Mouse (Mus musculus): Measurements from ENCODE around the gene Ckm. TPM values are rescaled to one million over a fixed set of nuclear protein-coding genes. Genes with fewer than 3 reads are reported as not detected.

Gene Ckm
- total and polyA plus RNA-seq, 3 experiments, result not detected

- no peak for TF ChIP-seq SMC3 (IDR thresholded peaks at IDR 0.05; ENCODE audit: low read depth, low read length)
Observed at GRCm38 (mm10) chr7:19441448-19442091, 37.0 kb downstream of the Ckm start (continued).

- peak; percentile 72 for DNase-seq (ENCODE audit: low read depth, low spot score)
- no peaks in the 10 kb centered on the region for H3K79me2 ChIP-seq (ENCODE audit: control insufficient read depth, insufficient read depth, low read length, poor library complexity)
- no peaks in the 10 kb centered on the region for H3K27me3 ChIP-seq (ENCODE audit: control insufficient read depth in 1 of 2, insufficient read depth in 2 of 2, low read length in 2 of 2)
- TF ChIP-seq ZC3H11A (IDR thresholded peaks at IDR 0.05; ENCODE audit: low read depth, low read length), result peak; percentile 48
- TF ChIP-seq RAD21 (IDR thresholded peaks at IDR 0.05; ENCODE audit: low read depth, low read length), result peak; percentile 73
- TF ChIP-seq SMC3 (IDR thresholded peaks at IDR 0.05; ENCODE audit: low read depth, low read length), result peak; percentile 65
- TF ChIP-seq CTCF (IDR thresholded peaks at IDR 0.05 in 2 of 3, conservative IDR thresholded peaks at IDR 0.05 in 1 of 3; ENCODE audit: control insufficient read depth in 1 of 3, insufficient read depth in 1 of 3, low read depth in 2 of 3, low read length in 3 of 3, poor library complexity in 1 of 3, severe bottlenecking in 1 of 3), result peak; percentile 77 to 97 (median 89)
- 0 out of 2 replicates have a peak, but pooled peaks have one; percentile 16 for TF ChIP-seq JUND (IDR thresholded peaks at IDR 0.05; ENCODE audit: low read depth, low read length)
- TF ChIP-seq TAL1 (IDR thresholded peaks at IDR 0.05; ENCODE audit: low read length), result no peak
- no peak for TF ChIP-seq BHLHE40 (IDR thresholded peaks at IDR 0.05; ENCODE audit: borderline replicate concordance, low read depth, low read length)
- no peaks in the 10 kb centered on the region for H3K9me3 ChIP-seq (replicated peaks; ENCODE audit: insufficient read depth, low read length)
- no peak overlapping the region for H3K27ac ChIP-seq (ENCODE audit: control insufficient read depth, low read depth, low read length)
- H3K36me3 ChIP-seq (ENCODE audit: control insufficient read depth in 1 of 2, insufficient read depth in 2 of 2, low read length in 2 of 2), result peaks cover 0 to 13% of the 10 kb centered on the region in 2 experiments; a peak in 2 of 4 replicates
- H3K9ac ChIP-seq (ENCODE audit: control insufficient read depth, low read depth, low read length, poor library complexity, severe bottlenecking), result no peak overlapping the region
- peaks cover 2 to 11% of the 10 kb centered on the region in 2 experiments for H3K4me1 ChIP-seq (ENCODE audit: control insufficient read depth in 1 of 2, insufficient read depth in 2 of 2, low read length in 2 of 2)
- H3K4me3 ChIP-seq (ENCODE audit: control insufficient read depth in 1 of 2, insufficient read depth in 1 of 2, low read depth in 2 of 2, low read length in 2 of 2), result no peak overlapping the region
Observed at GRCm38 (mm10) chr7:19443344-19443743, 38.8 kb downstream of the Ckm start.

GRCm38 (mm10) chr7:19444801-19445200, 40.2 kb downstream of the Ckm start:
- peaks cover 0 to 13% of the 10 kb centered on the region in 2 experiments; a peak in 2 of 4 replicates for H3K36me3 ChIP-seq (ENCODE audit: control insufficient read depth in 1 of 2, insufficient read depth in 2 of 2, low read length in 2 of 2)
- H3K27me3 ChIP-seq (ENCODE audit: control insufficient read depth in 1 of 2, insufficient read depth in 2 of 2, low read length in 2 of 2), result no peaks in the 10 kb centered on the region
- no peaks in the 10 kb centered on the region for H3K9me3 ChIP-seq (replicated peaks; ENCODE audit: insufficient read depth, low read length)
- no peak overlapping the region for H3K9ac ChIP-seq (ENCODE audit: control insufficient read depth, low read depth, low read length, poor library complexity, severe bottlenecking)
- no peak for TF ChIP-seq USF2 (IDR thresholded peaks at IDR 0.05; ENCODE audit: borderline replicate concordance in 1 of 2, insufficient read depth in 1 of 2, low read depth in 1 of 2, low read length in 2 of 2)
- TF ChIP-seq ZMIZ1 (IDR thresholded peaks at IDR 0.05; ENCODE audit: low read depth, low read length), result no peak
- no peak for TF ChIP-seq MYC (IDR thresholded peaks at IDR 0.05; ENCODE audit: low read depth, low read length)
- TF ChIP-seq SIN3A (IDR thresholded peaks at IDR 0.05; ENCODE audit: low read length), result no peak
- TF ChIP-seq ZKSCAN1 (IDR thresholded peaks at IDR 0.05; ENCODE audit: low read depth, low read length), result no peak
- no peak for TF ChIP-seq MAZ (IDR thresholded peaks at IDR 0.05; ENCODE audit: low read depth, low read length)
- TF ChIP-seq NRF1 (IDR thresholded peaks at IDR 0.05; ENCODE audit: insufficient read depth, low read depth, low read length, poor library complexity, severe bottlenecking), result no peak
- no peak for TF ChIP-seq NELFE (IDR thresholded peaks at IDR 0.05; ENCODE audit: low read depth, low read length)
- no peak for TF ChIP-seq MEF2A (IDR thresholded peaks at IDR 0.05; ENCODE audit: extremely low read depth, insufficient replicate concordance, low read depth, low read length, poor library complexity, severe bottlenecking)
- no peak for TF ChIP-seq SMC3 (IDR thresholded peaks at IDR 0.05; ENCODE audit: low read depth, low read length)
- TF ChIP-seq MAX (IDR thresholded peaks at IDR 0.05; ENCODE audit: low read length), result no peak
- peaks cover 2 to 11% of the 10 kb centered on the region in 2 experiments for H3K4me1 ChIP-seq (ENCODE audit: control insufficient read depth in 1 of 2, insufficient read depth in 2 of 2, low read length in 2 of 2)
- no peak overlapping the region for H3K4me3 ChIP-seq (ENCODE audit: control insufficient read depth in 1 of 2, insufficient read depth in 1 of 2, low read depth in 2 of 2, low read length in 2 of 2)
- no peak overlapping the region for H3K27ac ChIP-seq (ENCODE audit: control insufficient read depth, low read depth, low read length)
- DNase-seq (ENCODE audit: low read depth, low spot score), result no peak
- no peaks in the 10 kb centered on the region for H3K79me2 ChIP-seq (ENCODE audit: control insufficient read depth, insufficient read depth, low read length, poor library complexity)
